Mouse (Mus musculus) MEL (cell line): Measurements from ENCODE around the gene Urb1. TPM values are rescaled to one million over a fixed set of nuclear protein-coding genes. Genes with fewer than 3 reads are reported as not detected.
A peak's percentile ranks its signal among the peaks of the same experiment; 100 is the strongest.

Experiments
- DNase-seq: peaks from one replicate; pipeline ENCODE4 v3.0.0; 2011; ENCODE audit warnings: low read depth, low spot score
- H3K27ac ChIP-seq: 2 replicates; pipeline ENCODE4 v1.5.1; 2012; ENCODE audit warnings: low read depth, mild to moderate bottlenecking, control low read depth, low read length, moderate library complexity; ENCODE audit not compliant: control insufficient read depth
- H3K27me3 ChIP-seq, 2 experiments: fragments of 150-350 bp in 1 of 2; sonication (generic) in 1 of 2; 2 replicates each; pipeline ENCODE4 v1.6.1; 2012; ENCODE audit warnings: low read length in 2 of 2, mild to moderate bottlenecking in 2 of 2, improper control_type of control experiment in 1 of 2, moderate library complexity in 1 of 2; ENCODE audit not compliant: insufficient read depth in 2 of 2, control insufficient read depth in 1 of 2
- H3K36me3 ChIP-seq, 2 experiments: 2 replicates each; pipeline ENCODE4 v1.6.1; 2012 to 2014; ENCODE audit warnings: low read length in 2 of 2, improper control_type of control experiment in 1 of 2, inconsistent platforms in 1 of 2, mild to moderate bottlenecking in 1 of 2; ENCODE audit not compliant: insufficient read depth in 2 of 2, control insufficient read depth in 1 of 2
- H3K4me1 ChIP-seq, 2 experiments: fragments of 150-350 bp in 1 of 2; sonication (generic) in 1 of 2; 2 replicates each; pipeline ENCODE4 v1.6.1; 2012; ENCODE audit warnings: low read length in 2 of 2, improper control_type of control experiment in 1 of 2, mild to moderate bottlenecking in 1 of 2; ENCODE audit not compliant: insufficient read depth in 2 of 2, control insufficient read depth in 1 of 2
- H3K4me3 ChIP-seq, 2 experiments: fragments of 150-350 bp in 1 of 2; sonication (generic) in 1 of 2; 2 replicates each; pipeline ENCODE4 v1.5.1; 2012; ENCODE audit warnings: low read depth in 2 of 2, low read length in 2 of 2, mild to moderate bottlenecking in 2 of 2, moderate library complexity in 2 of 2, control low read depth in 1 of 2, improper control_type of control experiment in 1 of 2; ENCODE audit not compliant: control insufficient read depth in 1 of 2, insufficient read depth in 1 of 2
- H3K79me2 ChIP-seq: 2 replicates; pipeline ENCODE4 v1.6.1; 2012; ENCODE audit warnings: mild to moderate bottlenecking, low read length, moderate library complexity; ENCODE audit not compliant: control insufficient read depth, poor library complexity, insufficient read depth
- H3K9ac ChIP-seq: 2 replicates; pipeline ENCODE4 v1.6.1; 2012; ENCODE audit warnings: low read depth, mild to moderate bottlenecking, control low read depth, low read length, moderate library complexity; ENCODE audit not compliant: control insufficient read depth, poor library complexity, severe bottlenecking
- H3K9me3 ChIP-seq: fragments of 150-350 bp; sonication (generic); replicated peaks from 2 replicates; pipeline ENCODE4 v1.6.1; 2012; ENCODE audit warnings: mild to moderate bottlenecking, low read length, improper control_type of control experiment, moderate library complexity; ENCODE audit not compliant: insufficient read depth
- BHLHE40 ChIP-seq: IDR thresholded peaks from 2 replicates; pipeline ENCODE4 v1.6.1; 2012; ENCODE audit warnings: low read depth, mild to moderate bottlenecking, inconsistent platforms, low read length, improper control_type of control experiment, borderline replicate concordance
- CHD1 ChIP-seq: IDR thresholded peaks from 2 replicates; pipeline ENCODE4 v1.6.1; 2012; ENCODE audit warnings: low read depth, mild to moderate bottlenecking, inconsistent platforms, low read length, improper control_type of control experiment
- CTCF ChIP-seq, 3 experiments: IDR thresholded peaks in 2 of 3; conservative IDR thresholded peaks in 1 of 3; 2 replicates each; pipeline ENCODE4 v1.5.1; 2011 to 2012; ENCODE audit warnings: low read length in 3 of 3, low read depth in 2 of 3, mild to moderate bottlenecking in 2 of 3, improper control_type of control experiment in 1 of 3, inconsistent platforms in 1 of 3, mixed read lengths in 1 of 3, moderate library complexity in 1 of 3; ENCODE audit not compliant: control insufficient read depth in 1 of 3, insufficient read depth in 1 of 3, poor library complexity in 1 of 3, severe bottlenecking in 1 of 3
- E2F4 ChIP-seq: IDR thresholded peaks from 2 replicates; pipeline ENCODE4 v1.6.1; 2011; ENCODE audit warnings: low read depth, low read length, improper control_type of control experiment, borderline replicate concordance
- ELF1 ChIP-seq: IDR thresholded peaks from 2 replicates; pipeline ENCODE4 v1.6.1; 2014; ENCODE audit warnings: low read depth, mild to moderate bottlenecking, inconsistent platforms, low read length, improper control_type of control experiment, moderate library complexity
- HCFC1 ChIP-seq: IDR thresholded peaks from 2 replicates; pipeline ENCODE4 v1.6.1; 2012; ENCODE audit warnings: low read depth, mild to moderate bottlenecking, inconsistent platforms, low read length, improper control_type of control experiment, moderate library complexity
- JUND ChIP-seq: IDR thresholded peaks from 2 replicates; pipeline ENCODE4 v1.6.1; 2011; ENCODE audit warnings: low read depth, mild to moderate bottlenecking, improper control_type of control experiment, low read length
- KAT2A ChIP-seq: conservative IDR thresholded peaks from 2 replicates; pipeline ENCODE4 v1.6.1; 2012; ENCODE audit warnings: low read depth, low read length, improper control_type of control experiment, inconsistent platforms
- MAX ChIP-seq: IDR thresholded peaks from 2 replicates; pipeline ENCODE4 v1.6.1; 2011; ENCODE audit warnings: low read length, improper control_type of control experiment
- MAZ ChIP-seq: IDR thresholded peaks from 2 replicates; pipeline ENCODE4 v1.6.1; 2012; ENCODE audit warnings: low read depth, mild to moderate bottlenecking, inconsistent platforms, low read length, improper control_type of control experiment
- MEF2A ChIP-seq: IDR thresholded peaks from 2 replicates; pipeline ENCODE4 v1.6.1; 2014; ENCODE audit warnings: low read depth, mild to moderate bottlenecking, inconsistent platforms, low read length, improper control_type of control experiment; ENCODE audit not compliant: poor library complexity, insufficient replicate concordance, severe bottlenecking; ENCODE audit errors: extremely low read depth
- MXI1 ChIP-seq: IDR thresholded peaks from 2 replicates; pipeline ENCODE4 v1.6.1; 2011; ENCODE audit warnings: mild to moderate bottlenecking, low read depth, low read length, improper control_type of control experiment
- MYB ChIP-seq: IDR thresholded peaks from 2 replicates; pipeline ENCODE4 v1.6.1; 2011; ENCODE audit warnings: mild to moderate bottlenecking, low read depth, low read length, improper control_type of control experiment
- MYC ChIP-seq: IDR thresholded peaks from 2 replicates; pipeline ENCODE4 v1.6.1; 2011; ENCODE audit warnings: low read depth, mild to moderate bottlenecking, low read length, improper control_type of control experiment, moderate library complexity
- NRF1 ChIP-seq: IDR thresholded peaks from 2 replicates; pipeline ENCODE4 v1.6.1; 2014; ENCODE audit warnings: low read depth, mild to moderate bottlenecking, inconsistent platforms, low read length, improper control_type of control experiment, moderate library complexity; ENCODE audit not compliant: poor library complexity, insufficient read depth, severe bottlenecking
- POLR2AphosphoS2 ChIP-seq: IDR thresholded peaks from 2 replicates; pipeline ENCODE4 v1.6.1; 2011; ENCODE audit warnings: low read length, improper control_type of control experiment
- RCOR1 ChIP-seq: IDR thresholded peaks from 2 replicates; pipeline ENCODE4 v1.6.1; 2012; ENCODE audit warnings: low read depth, mild to moderate bottlenecking, inconsistent platforms, low read length, improper control_type of control experiment
- SIN3A ChIP-seq: IDR thresholded peaks from 2 replicates; pipeline ENCODE4 v1.6.1; 2012; ENCODE audit warnings: low read length, improper control_type of control experiment, inconsistent platforms
- SMC3 ChIP-seq: IDR thresholded peaks from 2 replicates; pipeline ENCODE4 v1.6.1; 2011; ENCODE audit warnings: low read depth, low read length, improper control_type of control experiment
- TAL1 ChIP-seq: IDR thresholded peaks from 2 replicates; pipeline ENCODE4 v1.6.1; 2012; ENCODE audit warnings: mild to moderate bottlenecking, inconsistent platforms, low read length, moderate library complexity, mixed read lengths
- TCF12 ChIP-seq: IDR thresholded peaks from 2 replicates; pipeline ENCODE4 v1.6.1; 2014; ENCODE audit warnings: low read depth, mild to moderate bottlenecking, inconsistent platforms, low read length, improper control_type of control experiment, moderate library complexity
- USF1 ChIP-seq: IDR thresholded peaks from 2 replicates; pipeline ENCODE4 v1.6.1; 2014; ENCODE audit warnings: low read depth, mild to moderate bottlenecking, inconsistent platforms, low read length, improper control_type of control experiment, moderate library complexity
- USF2 ChIP-seq, 2 experiments: IDR thresholded peaks; 2 replicates each; pipeline ENCODE4 v1.6.1; 2011 to 2012; ENCODE audit warnings: improper control_type of control experiment in 2 of 2, low read length in 2 of 2, borderline replicate concordance in 1 of 2, inconsistent platforms in 1 of 2, low read depth in 1 of 2, mild to moderate bottlenecking in 1 of 2; ENCODE audit not compliant: insufficient read depth in 1 of 2
- ZC3H11A ChIP-seq: IDR thresholded peaks from 2 replicates; pipeline ENCODE4 v1.6.1; 2012; ENCODE audit warnings: low read depth, mild to moderate bottlenecking, inconsistent platforms, low read length, improper control_type of control experiment
- ZKSCAN1 ChIP-seq: IDR thresholded peaks from 2 replicates; pipeline ENCODE4 v1.6.1; 2012; ENCODE audit warnings: low read depth, mild to moderate bottlenecking, inconsistent platforms, low read length, improper control_type of control experiment, moderate library complexity
- ZMIZ1 ChIP-seq: IDR thresholded peaks from 2 replicates; pipeline ENCODE4 v1.6.1; 2012; ENCODE audit warnings: low read depth, mild to moderate bottlenecking, inconsistent platforms, low read length, improper control_type of control experiment, moderate library complexity
- polyA plus RNA-seq, 2 experiments: library from polyadenylated mRNA; stranded (reverse) in 1 of 2; unstranded in 1 of 2; fragments of >175 nt in 1 of 2; fragments of >200 nt in 1 of 2; gene quantifications; 2 replicates each; pipeline versions ENCODE4 v1.2.1 to v1.2.4; 2012; ENCODE audit warnings: low replicate concordance in 2 of 2, low read depth in 1 of 2; ENCODE audit not compliant: insufficient read length in 2 of 2, insufficient read depth in 1 of 2, missing spikeins in 1 of 2
- total RNA-seq: library from RNA; depleted of rRNA; stranded (reverse); fragments of 300-350 nt; gene quantifications from 2 replicates; pipeline ENCODE4 v1.2.3, GENCODE M21; 2012

Urb1 gene
- total and polyA plus RNA-seq, 3 experiments = 26.2 to 36.7 (median 35.3) TPM

DNA sequence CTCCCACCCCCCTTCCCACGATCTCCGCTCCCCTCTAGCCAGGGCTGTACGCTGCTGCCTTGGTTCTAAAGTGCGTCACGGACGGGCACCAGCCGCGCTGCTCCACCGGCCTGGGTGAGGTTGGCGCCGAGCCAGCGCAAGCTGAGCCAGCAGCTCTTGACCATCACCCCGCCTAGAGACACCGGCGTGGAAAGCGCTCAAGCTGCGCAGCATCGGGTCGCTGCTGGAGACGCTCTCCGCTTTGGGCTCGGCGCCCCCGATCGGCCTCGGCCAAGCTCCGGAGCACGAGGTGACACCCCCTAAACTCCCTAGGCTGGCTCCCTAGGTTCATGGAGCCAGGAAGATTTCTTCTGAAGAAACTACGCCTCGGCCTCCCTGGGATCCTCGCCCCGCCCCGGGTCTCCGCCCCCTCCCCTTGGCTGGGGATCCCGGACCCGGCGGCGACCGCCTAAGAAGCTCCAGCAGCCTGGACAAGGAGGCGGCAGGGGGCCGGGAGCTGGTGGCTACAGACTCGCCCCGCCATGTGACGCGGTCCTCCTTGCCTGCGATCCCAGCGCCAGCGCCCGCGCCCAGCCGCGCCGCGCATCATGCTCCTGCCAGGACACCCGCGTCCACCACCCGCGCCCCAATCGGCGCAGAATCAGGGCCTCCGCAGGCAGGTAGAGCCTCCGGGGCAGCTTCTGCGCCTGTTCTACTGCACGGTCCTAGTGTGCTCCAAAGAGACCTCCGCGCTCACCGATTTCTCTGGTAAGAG lies 20.6 kb upstream of the Urb1 start:
- no peaks in the 10 kb centered on the region for H3K9me3 ChIP-seq
- peak overlapping the region; percentile 68 to 85 for H3K4me3 ChIP-seq
- H3K27ac ChIP-seq = peak overlapping the region; percentile 10; the same call in 1 of the 2 replicates
- no peaks in the 10 kb centered on the region; a peak in 1 of 4 replicates for H3K36me3 ChIP-seq
- no peaks in the 10 kb centered on the region; the same call in 1 of the 2 replicates for H3K79me2 ChIP-seq
- H3K27me3 ChIP-seq = peaks cover under 1 to 4% of the 10 kb centered on the region in 2 experiments; a peak in 1 of 4 replicates
- DNase-seq = peak; percentile 37
- H3K9ac ChIP-seq = peak overlapping the region; percentile 66
- peaks cover 0 to 9% of the 10 kb centered on the region in 2 experiments; a peak in 2 of 4 replicates for H3K4me1 ChIP-seq
- TF ChIP-seq SMC3 (no peak), SIN3A (peak; percentile 39; the same call in 1 of the 2 replicates), MYB (no peak), NRF1 (0 out of 2 replicates have a peak, but pooled peaks have one; percentile 18), POLR2AphosphoS2 (no peak)
- TF ChIP-seq, all 39 proteins: peak for 2

DNA sequence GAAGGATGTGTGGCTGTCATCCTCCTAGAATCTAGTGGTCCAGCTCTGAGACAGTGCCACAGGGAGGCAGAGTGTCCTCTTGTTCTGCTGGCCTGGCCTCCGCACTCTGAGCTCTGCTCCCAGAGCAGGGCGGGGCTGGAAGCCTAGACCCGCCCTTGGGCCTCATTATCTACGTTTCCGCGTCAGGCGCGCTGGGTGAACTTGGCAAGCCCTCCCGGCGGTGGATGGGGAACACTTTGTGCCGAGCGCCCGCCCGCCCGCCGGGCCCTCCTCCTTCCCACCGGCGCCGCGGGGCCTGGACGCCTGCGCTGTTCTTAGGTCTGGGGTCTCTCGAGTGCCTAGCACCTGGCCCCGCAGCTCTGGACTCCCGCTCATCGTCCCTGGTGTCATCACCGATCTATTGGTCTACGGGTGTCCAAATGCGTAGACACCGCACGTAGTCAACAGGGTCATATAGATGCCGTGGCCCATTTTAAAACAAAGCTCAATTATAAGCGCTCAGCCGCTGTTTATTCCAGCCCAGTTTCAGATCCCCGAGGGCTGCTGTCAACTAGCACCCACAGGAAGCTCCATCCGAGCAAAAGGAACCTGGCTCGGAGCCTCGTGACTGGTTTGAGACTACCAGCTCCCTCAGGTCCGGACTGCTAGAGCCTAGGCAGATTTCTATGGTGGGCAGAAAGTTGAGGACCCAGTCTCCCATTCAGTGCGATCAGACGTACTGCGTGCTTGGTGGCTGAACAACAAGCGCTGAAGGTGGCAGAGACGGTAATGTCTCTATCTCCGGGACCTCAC lies 19.9 kb upstream of the Urb1 start:
- 0 out of 4 replicates have a peak, but pooled peaks cover 0 to 4% of the 10 kb centered on the region in 2 experiments for H3K27me3 ChIP-seq
- peak overlapping the region; percentile 10; the same call in 1 of the 2 replicates for H3K27ac ChIP-seq
- no peak for TF ChIP-seq CHD1
- peak in 2 of 3 experiments; percentile 31 to 37; a peak in 3 of 6 replicates for TF ChIP-seq CTCF (IDR thresholded peaks at IDR 0.05 in 2 of 3, conservative IDR thresholded peaks at IDR 0.05 in 1 of 3; ENCODE audit: control insufficient read depth in 1 of 3, insufficient read depth in 1 of 3, low read depth in 2 of 3, low read length in 3 of 3, poor library complexity in 1 of 3, severe bottlenecking in 1 of 3)
- no peak for TF ChIP-seq KAT2A
- TF ChIP-seq HCFC1 = no peak; the same call in 1 of the 2 replicates
- TF ChIP-seq SMC3 = peak; percentile 47
- no peak; the same call in 1 of the 2 replicates for TF ChIP-seq MXI1
- TF ChIP-seq ELF1 = peak; percentile 66
- no peak for TF ChIP-seq RCOR1
- no peak for TF ChIP-seq USF2 (IDR thresholded peaks at IDR 0.05; ENCODE audit: borderline replicate concordance in 1 of 2, insufficient read depth in 1 of 2, low read depth in 1 of 2, low read length in 2 of 2)
- no peak for TF ChIP-seq TAL1
- peak; percentile 8 for TF ChIP-seq ZC3H11A
- TF ChIP-seq MEF2A = no peak
- no peak for TF ChIP-seq JUND
- TF ChIP-seq ZMIZ1 = peak; percentile 45
- TF ChIP-seq NRF1 = no peak
- TF ChIP-seq MYC = no peak
- TF ChIP-seq MAX = peak; percentile 32; the same call in 1 of the 2 replicates
- TF ChIP-seq ZKSCAN1 = no peak
- TF ChIP-seq USF1 = 0 out of 2 replicates have a peak, but pooled peaks have one; percentile 29
- peak; percentile 60; the same call in 1 of the 2 replicates for TF ChIP-seq TCF12
- TF ChIP-seq BHLHE40 = no peak
- peak; percentile 43; the same call in 1 of the 2 replicates for TF ChIP-seq MAZ
- no peak for TF ChIP-seq E2F4

More for the DNA sequence above, 19.9 kb upstream of the Urb1 start:
- Histone ChIP-seq H3K9me3 (no peaks in the 10 kb centered on the region), H3K36me3 (no peaks in the 10 kb centered on the region; a peak in 1 of 4 replicates), H3K4me1 (peaks cover 0 to 9% of the 10 kb centered on the region in 2 experiments; a peak in 2 of 4 replicates), H3K4me3 (peak overlapping the region; percentile 68 to 85), H3K9ac (peak overlapping the region; percentile 66), H3K79me2 (no peaks in the 10 kb centered on the region; the same call in 1 of the 2 replicates)
- DNase-seq = peak; percentile 92
